Mouse (Mus musculus) gonadal fat pad, adult 2 months (tissue): ENCODE results near the gene Kmt5b. TPM values are rescaled to one million over a fixed set of nuclear protein-coding genes. Genes with fewer than 3 reads are reported as not detected.

Source experiments
- polyA plus RNA-seq: library from polyadenylated mRNA; depleted of rRNA; stranded (reverse); fragments of >200 nt; gene quantifications from 2 replicates; pipeline ENCODE4 v1.2.3, GENCODE M21; 2012; rRNA removed

Gene Kmt5b
- polyA plus RNA-seq, 1 experiment = 14.9 TPM

Other genes starting within 250 kb of the Kmt5b start
- 43.7 and 43.8 TPM in 2 replicates for gene Ppp6r3, start 191.7 kb upstream of the Kmt5b start, polyA plus RNA-seq
- gene Lrp5, start 80.9 kb upstream of the Kmt5b start, polyA plus RNA-seq = 44.1 and 65.8 TPM in 2 replicates
- 48.9 and 69.4 TPM in 2 replicates for gene 1810055G02Rik, start 59.1 kb upstream of the Kmt5b start, polyA plus RNA-seq
- 53.3 and 55.9 TPM in 2 replicates for gene Chka, start 84.4 kb downstream of the Kmt5b start, polyA plus RNA-seq
- gene Tcirg1, start 139.7 kb downstream of the Kmt5b start, polyA plus RNA-seq = 61.0 and 75.4 TPM in 2 replicates
- 225 and 260 TPM in 2 replicates for gene Ndufs8, start 145.4 kb downstream of the Kmt5b start, polyA plus RNA-seq
- gene Aldh3b1, start 162.4 kb downstream of the Kmt5b start, polyA plus RNA-seq = 9.2 and 12.7 TPM in 2 replicates
- 93.7 TPM in 2 replicates for gene Unc93b1, start 167.8 kb downstream of the Kmt5b start, polyA plus RNA-seq
- gene Aldh3b3, start 191.2 kb downstream of the Kmt5b start, polyA plus RNA-seq = 0.51 and 0.86 TPM in 2 replicates
- gene Aldh3b2, start 204.9 kb downstream of the Kmt5b start, polyA plus RNA-seq = 20.1 and 30.9 TPM in 2 replicates
- gene Acy3, start 219.1 kb downstream of the Kmt5b start, polyA plus RNA-seq = 45.4 and 50.9 TPM in 2 replicates
- gene Tbx10, start 225.3 kb downstream of the Kmt5b start, polyA plus RNA-seq = not detected in 2 replicates
- gene Nudt8, start 233.2 kb downstream of the Kmt5b start, polyA plus RNA-seq = 10.2 and 19.7 TPM in 2 replicates
- gene Gm49405, start 233.2 kb downstream of the Kmt5b start, polyA plus RNA-seq = 1.3 and 1.4 TPM in 2 replicates
- gene Doc2g, start 235.9 kb downstream of the Kmt5b start, polyA plus RNA-seq = 5.5 and 6.1 TPM in 2 replicates
- 152 and 165 TPM in 2 replicates for gene Ndufv1, start 245.4 kb downstream of the Kmt5b start, polyA plus RNA-seq